Mouse (Mus musculus): Measurements from ENCODE around the gene Rere. TPM values are rescaled to one million over a fixed set of nuclear protein-coding genes. Genes with fewer than 3 reads are reported as not detected.
A peak's percentile ranks its signal among the peaks of the same experiment; 100 is the strongest.

The Rere gene
- total and polyA plus RNA-seq, 3 experiments, result 3.1 to 36.5 (median 8.7) TPM

DNA sequence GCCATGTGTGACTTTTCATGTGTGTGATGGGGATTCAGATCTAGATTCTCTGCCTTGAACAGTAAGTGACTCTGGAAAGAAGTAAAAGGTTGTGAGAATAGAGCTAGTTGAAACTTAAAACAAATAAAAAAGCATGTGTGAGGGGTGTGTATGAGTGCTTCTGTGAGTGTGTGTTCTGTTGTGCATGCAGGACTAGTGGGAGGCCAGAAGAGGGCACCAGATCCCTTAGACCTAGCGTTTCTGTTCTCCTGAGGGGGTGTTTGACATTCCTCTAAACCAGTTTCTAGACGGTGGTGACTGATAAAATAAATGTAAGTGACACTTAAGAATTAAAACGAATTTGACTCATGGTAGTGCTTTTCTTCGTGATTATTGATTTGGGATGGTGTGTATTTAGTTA, 46.0 kb downstream of the Rere start:
- no peak overlapping the region for H3K4me2 ChIP-seq (ENCODE audit: insufficient read depth, low read depth, poor library complexity, severe bottlenecking)
- H3K4me3 ChIP-seq (replicated peaks in 1 of 3; ENCODE audit: low read depth in 2 of 3, low read length in 2 of 3, poor library complexity in 1 of 3), result no peak overlapping the region
- in situ Hi-C loops (cut with MboI; ENCODE audit: low pct_ligation_motif_present, low pct_unique_long_range_greater_than_20kb, low sequenced_read_pairs), result no loop called here
- H3K4me1 ChIP-seq (ENCODE audit: control insufficient read depth in 1 of 2, insufficient read depth in 2 of 2), result no peaks in the 10 kb centered on the region
- H3K9me3 ChIP-seq (replicated peaks; ENCODE audit: low read length), result peaks cover 2% of the 10 kb centered on the region
- peaks cover 2% of the 10 kb centered on the region; the same call in 1 of the 2 replicates for H3K79me2 ChIP-seq (replicated peaks; ENCODE audit: control insufficient read depth, extremely low read depth, insufficient read depth, poor library complexity, severe bottlenecking)
- TF ChIP-seq CTCF (conservative IDR thresholded peaks at IDR 0.05 in 1 of 2, IDR thresholded peaks at IDR 0.05 in 1 of 2; ENCODE audit: low read depth in 2 of 2, low read length in 2 of 2) (0 out of 4 replicates have a peak, but pooled peaks of 1 of the 2 experiments have one; percentile 27), SMC3 (IDR thresholded peaks at IDR 0.05; ENCODE audit: low read depth, low read length) (peak; percentile 19; the same call in 1 of the 2 replicates), POLR2A (IDR thresholded peaks at IDR 0.05; ENCODE audit: low read depth, low read length) (no peak), TCF12 (IDR thresholded peaks at IDR 0.05; ENCODE audit: low read depth, low read length) (no peak)
- H3K27me3 ChIP-seq (replicated peaks), result no peaks in the 10 kb centered on the region
- H3K36me3 ChIP-seq (replicated peaks in 1 of 2; ENCODE audit: control insufficient read depth in 1 of 2, insufficient read depth in 1 of 2, low read length in 1 of 2), result peaks cover 0 to 10% of the 10 kb centered on the region in 2 experiments
- H3K27ac ChIP-seq (ENCODE audit: insufficient read depth, low read depth), result no peak overlapping the region
- DNase-seq (ENCODE audit: extremely low read depth), result no peak
- dilution Hi-C loops (cut with MboI; ENCODE audit: extremely low pct_ligation_motif_present, extremely low pct_unique_long_range_greater_than_20kb, low sequenced_read_pairs), result no loop called here
- no peak overlapping the region for H3K9ac ChIP-seq (ENCODE audit: insufficient read depth, low read depth)

DNA sequence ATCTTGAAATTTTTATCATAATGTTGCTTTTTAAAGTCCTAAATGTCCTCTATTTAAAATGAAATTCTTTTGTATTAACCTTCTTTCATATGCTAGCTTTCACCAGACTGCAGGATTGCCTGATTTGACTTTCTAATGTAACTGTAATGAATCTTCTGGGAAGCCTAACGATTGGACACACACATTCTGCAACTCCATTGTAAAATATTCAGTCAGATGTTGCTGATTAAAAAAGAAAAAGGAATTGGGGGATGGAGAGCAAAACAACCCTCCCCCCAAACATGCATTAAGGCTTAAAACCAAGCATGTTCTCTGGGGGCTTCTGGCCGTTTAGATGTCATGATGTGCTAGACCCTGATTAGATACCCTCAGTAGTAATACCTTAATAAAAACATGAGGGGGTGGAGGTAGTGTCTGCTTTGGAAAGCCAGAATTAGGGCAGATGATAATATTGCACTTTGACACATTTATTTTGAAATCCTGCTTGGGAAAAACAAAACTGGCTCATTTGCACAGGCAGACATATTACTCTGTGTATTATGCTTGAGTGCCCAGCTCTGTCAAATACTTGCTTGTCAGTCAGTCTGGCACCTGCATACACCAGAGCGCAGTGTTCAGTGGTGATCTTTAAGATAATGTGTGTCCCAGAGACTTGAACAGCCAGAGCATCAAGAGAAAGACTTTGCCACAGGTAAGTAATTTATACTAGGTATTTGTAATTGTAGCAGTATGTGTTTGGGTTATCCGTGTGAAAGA, 52.7 kb downstream of the Rere start:
- no peak for DNase-seq (ENCODE audit: extremely low read depth)
- Histone ChIP-seq H3K9ac (ENCODE audit: insufficient read depth, low read depth) (no peak overlapping the region), H3K36me3 (replicated peaks in 1 of 2; ENCODE audit: control insufficient read depth in 1 of 2, insufficient read depth in 1 of 2, low read length in 1 of 2) (peaks cover 0 to 7% of the 10 kb centered on the region in 2 experiments), H3K4me2 (ENCODE audit: insufficient read depth, low read depth, poor library complexity, severe bottlenecking) (no peak overlapping the region), H3K27ac (ENCODE audit: insufficient read depth, low read depth) (no peak overlapping the region), H3K4me1 (ENCODE audit: control insufficient read depth in 1 of 2, insufficient read depth in 2 of 2) (peaks cover 2 to 18% of the 10 kb centered on the region in 2 experiments), H3K27me3 (replicated peaks) (no peaks in the 10 kb centered on the region), H3K9me3 (replicated peaks; ENCODE audit: low read length) (peaks cover 2% of the 10 kb centered on the region), H3K79me2 (replicated peaks; ENCODE audit: control insufficient read depth, extremely low read depth, insufficient read depth, poor library complexity, severe bottlenecking) (no peaks in the 10 kb centered on the region), H3K4me3 (replicated peaks in 1 of 3; ENCODE audit: low read depth in 2 of 3, low read length in 2 of 3, poor library complexity in 1 of 3) (no peak overlapping the region)
- dilution Hi-C loops (cut with MboI; ENCODE audit: extremely low pct_ligation_motif_present, extremely low pct_unique_long_range_greater_than_20kb, low sequenced_read_pairs), result no loop called here
- TF ChIP-seq CHD1 (IDR thresholded peaks at IDR 0.05; ENCODE audit: low read depth, low read length) (no peak), E2F4 (IDR thresholded peaks at IDR 0.05; ENCODE audit: insufficient replicate concordance, low read depth, low read length) (no peak), JUN (IDR thresholded peaks at IDR 0.05; ENCODE audit: insufficient read depth, low read depth, low read length) (no peak), MYC (IDR thresholded peaks at IDR 0.05; ENCODE audit: low read depth, low read length) (no peak), ZNF384 (IDR thresholded peaks at IDR 0.05; ENCODE audit: low read depth, low read length) (no peak), TCF12 (IDR thresholded peaks at IDR 0.05; ENCODE audit: low read depth, low read length) (no peak), USF1 (IDR thresholded peaks at IDR 0.05; ENCODE audit: low read depth, low read length) (no peak), MAX (IDR thresholded peaks at IDR 0.05; ENCODE audit: low read length) (no peak), POLR2A (IDR thresholded peaks at IDR 0.05; ENCODE audit: low read depth, low read length) (no peak), UBTF (IDR thresholded peaks at IDR 0.05; ENCODE audit: low read depth, low read length) (no peak), SIN3A (IDR thresholded peaks at IDR 0.05; ENCODE audit: low read length) (no peak), ETS1 (conservative IDR thresholded peaks at IDR 0.05; ENCODE audit: low read depth, low read length) (no peak), ELF1 (IDR thresholded peaks at IDR 0.05; ENCODE audit: low read depth, low read length) (no peak)
- in situ Hi-C loops (cut with MboI; ENCODE audit: low pct_ligation_motif_present, low pct_unique_long_range_greater_than_20kb, low sequenced_read_pairs), result no loop called here

Measured in CH12.LX (cell line).